ENCODE assay signal across 24 mouse cellular contexts in the genomic region with DNA sequence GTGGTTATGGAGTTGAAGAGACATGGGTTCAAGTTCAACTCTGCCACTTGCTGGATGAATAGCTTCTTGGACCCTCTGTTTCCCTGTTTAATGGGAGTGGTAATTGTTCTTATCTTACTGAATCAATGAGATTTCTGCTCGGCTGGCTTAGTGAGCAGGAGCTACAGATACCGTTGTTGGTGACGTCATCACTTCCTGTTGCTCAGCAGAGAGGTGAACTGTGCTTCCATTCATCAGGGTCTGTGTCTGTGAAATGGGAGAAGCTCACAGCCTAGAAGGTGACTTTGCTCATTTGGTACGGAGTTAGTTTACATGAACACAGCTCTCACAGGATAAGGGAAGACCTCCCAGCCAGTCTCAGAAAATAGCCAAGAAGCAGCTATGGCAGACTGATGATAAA. TPM values are rescaled to one million over a fixed set of nuclear protein-coding genes. Genes with fewer than 3 reads are reported as not detected.
DNase-seq lines count a peak whose midpoint lies in the region; ATAC-seq and TF ChIP-seq lines count a peak whose summit lies in the region.
"Had no signal": no experiment of that assay in that cellular context is flagged by ENCODE, and none has a peak within 500 bp of the region (broad histone marks: within the 10 kb centered on the region; RNA-seq: fewer than 3 reads in every experiment).

No protein-coding gene starts in this region.

- H3K9ac ChIP-seq in MEL (ENCODE audit: control insufficient read depth, low read depth, low read length, poor library complexity, severe bottlenecking), result no peak overlapping the region
- H3K9ac ChIP-seq: embryonic facial prominence, embryonic 12.5 days; forebrain, embryonic 15.5 days; heart, embryonic 13.5 days; hindbrain, embryonic 12.5 days had no signal

- no peak for TF ChIP-seq RAD21 in MEL (IDR thresholded peaks at IDR 0.05; ENCODE audit: low read depth, low read length)

- H3K36me3 ChIP-seq in MEL (ENCODE audit: control insufficient read depth in 1 of 2, insufficient read depth in 2 of 2, low read length in 2 of 2), result no peaks in the 10 kb centered on the region
- no peaks in the 10 kb centered on the region for H3K36me3 ChIP-seq in splenic B cell, adult 2 months (ENCODE audit: control insufficient read depth, insufficient read depth, low read length, poor library complexity, severe bottlenecking)
- H3K36me3 ChIP-seq in limb, embryonic 10.5 days, result no peaks in the 10 kb centered on the region
- H3K36me3 ChIP-seq: embryonic facial prominence, embryonic 12.5 days; forebrain, embryonic 15.5 days; heart, embryonic 13.5 days; hindbrain, embryonic 12.5 days had no signal

- H3K79me2 ChIP-seq in MEL (ENCODE audit: control insufficient read depth, insufficient read depth, low read length, poor library complexity), result no peaks in the 10 kb centered on the region

- peaks cover 0 to 4% of the 10 kb centered on the region in 2 experiments; a peak in 1 of 4 replicates for H3K4me1 ChIP-seq in MEL (ENCODE audit: control insufficient read depth in 1 of 2, insufficient read depth in 2 of 2, low read length in 2 of 2)
- peaks cover 3% of the 10 kb centered on the region for H3K4me1 ChIP-seq in limb, embryonic 10.5 days
- H3K4me1 ChIP-seq: forebrain, embryonic 15.5 days; heart, embryonic 13.5 days had no signal

- no peaks in the 10 kb centered on the region for H3K9me3 ChIP-seq in MEL (replicated peaks; ENCODE audit: insufficient read depth, low read length)
- no peaks in the 10 kb centered on the region for H3K9me3 ChIP-seq in limb, embryonic 10.5 days (replicated peaks)
- H3K9me3 ChIP-seq: embryonic facial prominence, embryonic 12.5 days; forebrain, embryonic 15.5 days; heart, embryonic 13.5 days; hindbrain, embryonic 12.5 days had no signal

- no peak for TF ChIP-seq CTCF in gastrocnemius, adult 2 months (IDR thresholded peaks at IDR 0.05)
- no peak for TF ChIP-seq CTCF in MEL (IDR thresholded peaks at IDR 0.05 in 2 of 3, conservative IDR thresholded peaks at IDR 0.05 in 1 of 3; ENCODE audit: control insufficient read depth in 1 of 3, insufficient read depth in 1 of 3, low read depth in 2 of 3, low read length in 3 of 3, poor library complexity in 1 of 3, severe bottlenecking in 1 of 3)

- TF ChIP-seq POLR2A in MEL (IDR thresholded peaks at IDR 0.05; ENCODE audit: control insufficient read depth in 1 of 2, insufficient read depth in 1 of 2, low read depth in 1 of 2, low read length in 2 of 2, poor library complexity in 1 of 2), result no peak

- TF ChIP-seq EP300 in MEL (IDR thresholded peaks at IDR 0.05; ENCODE audit: low read depth in 1 of 2, low read length in 2 of 2), result no peak

- H3K27ac ChIP-seq in gastrocnemius, adult 2 months, result peak overlapping the region; percentile 92
- no peak overlapping the region for H3K27ac ChIP-seq in MEL (ENCODE audit: control insufficient read depth, low read depth, low read length)
- no peak overlapping the region for H3K27ac ChIP-seq in limb, embryonic 10.5 days
- H3K27ac ChIP-seq: embryonic facial prominence, embryonic 12.5 days; forebrain, embryonic 15.5 days; heart, embryonic 13.5 days; hindbrain, embryonic 12.5 days had no signal

- DNase-seq in gastrocnemius, adult 2 months, result no peak
- DNase-seq in gastrocnemius, postnatal 25 days, result no peak
- DNase-seq in thymus, postnatal 14 days, result peak; percentile 8
- DNase-seq in thymus, postnatal 10 days (ENCODE audit: low spot score in 2 of 2), result no peak
- DNase-seq in MEL (ENCODE audit: low read depth, low spot score), result peak; percentile 6
- DNase-seq in splenic B cell, adult 2 months (ENCODE audit: low read depth, low spot score), result peak; percentile 8
- DNase-seq in limb, embryonic 10.5 days (ENCODE audit: low spot score), result no peak
- DNase-seq: adrenal gland, postnatal 14 days; cerebellum, adult 11-12 months; cerebellum, adult 9-10 months; cerebellum, postnatal 25 days; heart, postnatal 36 days had no signal

- no peaks in the 10 kb centered on the region; a peak in 1 of 4 replicates for H3K27me3 ChIP-seq in MEL (ENCODE audit: control insufficient read depth in 1 of 2, insufficient read depth in 2 of 2, low read length in 2 of 2)
- H3K27me3 ChIP-seq in splenic B cell, adult 2 months (ENCODE audit: control insufficient read depth, insufficient read depth, low read length, poor library complexity, severe bottlenecking), result no peaks in the 10 kb centered on the region
- H3K27me3 ChIP-seq in limb, embryonic 10.5 days (ENCODE audit: low read depth, poor library complexity, severe bottlenecking), result peaks cover 23% of the 10 kb centered on the region

- intact Hi-C loops in gastrocnemius, adult 2 months (cut with DNase I), result loop anchor here (1.0 kb wide), 1 partner anchor 16 kb away; no protein-coding TSS in a partner anchor

- ATAC-seq in activated CD4-positive, CD25-positive, alpha-beta regulatory T cell, adult 4 months, result no peak
- ATAC-seq: forebrain, embryonic 15.5 days; hindbrain, embryonic 16.5 days had no signal

- 70% methylated on average over 4 of the region's 4 CpGs for WGBS in limb, embryonic 10.5 days

- H3K4me3 ChIP-seq in gastrocnemius, adult 2 months, result no peak overlapping the region
- no peak overlapping the region for H3K4me3 ChIP-seq in MEL (ENCODE audit: control insufficient read depth in 1 of 2, insufficient read depth in 1 of 2, low read depth in 2 of 2, low read length in 2 of 2)
- H3K4me3 ChIP-seq in limb, embryonic 10.5 days, result no peak overlapping the region
- H3K4me3 ChIP-seq: embryonic facial prominence, embryonic 12.5 days; forebrain, embryonic 15.5 days; heart, embryonic 13.5 days; hindbrain, embryonic 12.5 days had no signal

TF ChIP-seq in MEL, 35 proteins besides CTCF, POLR2A, EP300 and RAD21:
- TF ChIP-seq KAT2A (conservative IDR thresholded peaks at IDR 0.05; ENCODE audit: low read depth, low read length), result no peak
- no peak for TF ChIP-seq ZNF384 (IDR thresholded peaks at IDR 0.05; ENCODE audit: low read depth, low read length)
- no peak for TF ChIP-seq NELFE (IDR thresholded peaks at IDR 0.05; ENCODE audit: low read depth, low read length)
- no peak for TF ChIP-seq MYC (IDR thresholded peaks at IDR 0.05; ENCODE audit: low read depth, low read length)
- no peak for TF ChIP-seq GABPA (IDR thresholded peaks at IDR 0.05; ENCODE audit: low read depth, low read length)
- no peak for TF ChIP-seq JUND (IDR thresholded peaks at IDR 0.05; ENCODE audit: low read depth, low read length)
- no peak for TF ChIP-seq TAL1 (IDR thresholded peaks at IDR 0.05; ENCODE audit: low read length)
- TF ChIP-seq RCOR1 (IDR thresholded peaks at IDR 0.05; ENCODE audit: low read depth, low read length), result no peak
- no peak for TF ChIP-seq ZMIZ1 (IDR thresholded peaks at IDR 0.05; ENCODE audit: low read depth, low read length)
- no peak for TF ChIP-seq BHLHE40 (IDR thresholded peaks at IDR 0.05; ENCODE audit: borderline replicate concordance, low read depth, low read length)
- TF ChIP-seq POLR2AphosphoS5 (IDR thresholded peaks at IDR 0.05; ENCODE audit: borderline replicate concordance, low read depth, low read length), result no peak
- no peak for TF ChIP-seq ZKSCAN1 (IDR thresholded peaks at IDR 0.05; ENCODE audit: low read depth, low read length)
- no peak for TF ChIP-seq ETS1 (IDR thresholded peaks at IDR 0.05; ENCODE audit: low read depth, low read length)
- no peak for TF ChIP-seq HCFC1 (IDR thresholded peaks at IDR 0.05; ENCODE audit: low read depth, low read length)
- TF ChIP-seq MAZ (IDR thresholded peaks at IDR 0.05; ENCODE audit: low read depth, low read length), result no peak
- TF ChIP-seq NRF1 (IDR thresholded peaks at IDR 0.05; ENCODE audit: insufficient read depth, low read depth, low read length, poor library complexity, severe bottlenecking), result no peak
- TF ChIP-seq GATA1 (IDR thresholded peaks at IDR 0.05; ENCODE audit: low read depth, low read length), result no peak

RNA-seq across cellular contexts. Expression of a gene that starts 22.4 kb away (rescaled TPM):
- 10 to 100 TPM; 17.3 to 21.3 TPM for total RNA-seq in gastrocnemius, adult 2 months (2021)
- 10 to 100 TPM; 17.7 to 17.8 TPM for total RNA-seq in gastrocnemius, postnatal 25 days (2021)
- not detected in 2 replicates for total RNA-seq in MEL (2012; rRNA removed)
- polyA plus RNA-seq in MEL (2012; ENCODE audit: insufficient read depth in 1 of 2, insufficient read length in 2 of 2, low read depth in 1 of 2, low replicate concordance in 2 of 2, missing spikeins in 1 of 2), result not detected
- 1.3 and 13.8 TPM in 2 replicates for polyA plus RNA-seq in limb, embryonic 10.5 days (2016; fragmentation: Nextera tagmentation; extraction: Ambion mirVana)
- polyA plus RNA-seq in activated CD4-positive, CD25-positive, alpha-beta regulatory T cell, adult 4 months (2017; shearing (Covaris generic)), result not detected
- total RNA-seq: adrenal gland, adult 18-20 months; adrenal gland, postnatal 14 days; ES-E14; heart, postnatal 36 days had no signal
- polyA plus RNA-seq: forebrain, embryonic 11.5 days; gonadal fat pad, adult 2 months; heart, postnatal 0 days; intestine, embryonic 14.5 days had no signal

RNA-seq across cellular contexts. Expression of a gene that starts 42.4 kb away (rescaled TPM):
- total RNA-seq in gastrocnemius, adult 2 months (2021), result 10 to 100 TPM; 38.9 to 66.6 TPM
- total RNA-seq in gastrocnemius, postnatal 25 days (2021), result 10 to 100 TPM; 50.0 to 65.5 TPM
- not detected in 2 replicates for total RNA-seq in MEL (2012; rRNA removed)
- not detected for polyA plus RNA-seq in MEL (2012; ENCODE audit: insufficient read depth in 1 of 2, insufficient read length in 2 of 2, low read depth in 1 of 2, low replicate concordance in 2 of 2, missing spikeins in 1 of 2)
- polyA plus RNA-seq in limb, embryonic 10.5 days (2016; fragmentation: Nextera tagmentation; extraction: Ambion mirVana), result 0.03 TPM in 1 of 2 replicates, not detected in the other
- not detected for polyA plus RNA-seq in activated CD4-positive, CD25-positive, alpha-beta regulatory T cell, adult 4 months (2017; shearing (Covaris generic))
- polyA plus RNA-seq: heart, postnatal 0 days had no signal

Comparison
In these comparisons a context has a peak if more than half of its experiments do, and no peak if none do; other contexts are left out.
1. DNase-seq: peak in thymus, postnatal 14 days (single experiment), MEL (single experiment) and splenic B cell, adult 2 months (single experiment); none in gastrocnemius, adult 2 months (single experiment), gastrocnemius, postnatal 25 days (single experiment), thymus, postnatal 10 days (0 of 2) and limb, embryonic 10.5 days (single experiment).
2. RNA of a gene that starts 22.4 kb away (total RNA-seq): 17.3 to 21.3 TPM in gastrocnemius, adult 2 months and 17.7 to 17.8 TPM in gastrocnemius, postnatal 25 days; not detected in MEL; every median in the first group is over 10 times any median in the second.
3. RNA of a gene that starts 42.4 kb away (total RNA-seq): 38.9 to 66.6 TPM in gastrocnemius, adult 2 months and 50.0 to 65.5 TPM in gastrocnemius, postnatal 25 days; not detected in MEL; every median in the first group is over 10 times any median in the second.